Mouse (Mus musculus): Measurements from ENCODE around the gene Fam219a. TPM values are rescaled to one million over a fixed set of nuclear protein-coding genes. Genes with fewer than 3 reads are reported as not detected.

Fam219a gene
- polyA plus RNA-seq, 1 experiment, result 16.3 TPM

GRCm38 (mm10) chr4:41470051-41470683 lies 99.2 kb downstream of the Fam219a start:
- Histone ChIP-seq H3K27ac (ENCODE audit: insufficient read depth, low read length) (no peak overlapping the region), H3K4me1 (ENCODE audit: control insufficient read depth, insufficient read depth, insufficient read length) (peaks cover 4% of the 10 kb centered on the region; the same call in 1 of the 2 replicates), H3K36me3 (ENCODE audit: control insufficient read depth, insufficient read depth, low read length) (no peaks in the 10 kb centered on the region), H3K27me3 (ENCODE audit: control insufficient read depth, insufficient read depth, low read length) (no peaks in the 10 kb centered on the region), H3K4me3 (ENCODE audit: extremely low read depth, insufficient read depth, insufficient read length) (no peak overlapping the region)
- DNase-seq (ENCODE audit: low read depth in 1 of 2, low spot score in 2 of 2), result no peak
- no peak for TF ChIP-seq POLR2A (IDR thresholded peaks at IDR 0.05; ENCODE audit: low read depth, low read length)
- no peak for TF ChIP-seq CTCF (IDR thresholded peaks at IDR 0.05; ENCODE audit: extremely low read depth, insufficient read depth, insufficient read length, insufficient replicate concordance)
- 85% methylated on average over 7 of the region's 7 CpGs for WGBS

GRCm38 (mm10) chr4:41469199-41469598 lies 100.1 kb downstream of the Fam219a start:
- no peaks in the 10 kb centered on the region for H3K36me3 ChIP-seq (ENCODE audit: control insufficient read depth, insufficient read depth, low read length)
- no peaks in the 10 kb centered on the region for H3K27me3 ChIP-seq (ENCODE audit: control insufficient read depth, insufficient read depth, low read length)
- peaks cover 4% of the 10 kb centered on the region; the same call in 1 of the 2 replicates for H3K4me1 ChIP-seq (ENCODE audit: control insufficient read depth, insufficient read depth, insufficient read length)
- 52% methylated on average over 10 of the region's 10 CpGs for WGBS
- H3K27ac ChIP-seq (ENCODE audit: insufficient read depth, low read length), result no peak overlapping the region
- TF ChIP-seq POLR2A (IDR thresholded peaks at IDR 0.05; ENCODE audit: low read depth, low read length), result no peak
- H3K4me3 ChIP-seq (ENCODE audit: extremely low read depth, insufficient read depth, insufficient read length), result no peak overlapping the region
- DNase-seq (ENCODE audit: low read depth in 1 of 2, low spot score in 2 of 2), result no peak

GRCm38 (mm10) chr4:41468396-41469080 lies 100.8 kb downstream of the Fam219a start:
- Histone ChIP-seq H3K4me3 (ENCODE audit: extremely low read depth, insufficient read depth, insufficient read length) (no peak overlapping the region), H3K27me3 (ENCODE audit: control insufficient read depth, insufficient read depth, low read length) (no peaks in the 10 kb centered on the region), H3K36me3 (ENCODE audit: control insufficient read depth, insufficient read depth, low read length) (no peaks in the 10 kb centered on the region), H3K4me1 (ENCODE audit: control insufficient read depth, insufficient read depth, insufficient read length) (peaks cover 6% of the 10 kb centered on the region; the same call in 1 of the 2 replicates), H3K27ac (ENCODE audit: insufficient read depth, low read length) (no peak overlapping the region)
- DNase-seq (ENCODE audit: low read depth in 1 of 2, low spot score in 2 of 2), result peak in 1 of 2 experiments; percentile 27
- WGBS, result 50% methylated on average over 17 of the region's 17 CpGs
- no peak for TF ChIP-seq POLR2A (IDR thresholded peaks at IDR 0.05; ENCODE audit: low read depth, low read length)
- TF ChIP-seq CTCF (IDR thresholded peaks at IDR 0.05; ENCODE audit: extremely low read depth, insufficient read depth, insufficient read length, insufficient replicate concordance), result peak; percentile 18; the same call in 1 of the 2 replicates

Other genes with a start within 250 kb of the Fam219a start
- 13.3 and 18.5 TPM in 2 replicates for gene Ubap1, start 220.5 kb downstream of the Fam219a start, polyA plus RNA-seq (2012; rRNA removed)
- gene Kif24, start 104.7 kb downstream of the Fam219a start, polyA plus RNA-seq (2012; rRNA removed), result 1.6 and 1.8 TPM in 2 replicates
- gene Nudt2, start 104.4 kb downstream of the Fam219a start, polyA plus RNA-seq (2012; rRNA removed), result 4.1 and 4.3 TPM in 2 replicates
- gene AI464131, start 66.5 kb downstream of the Fam219a start, polyA plus RNA-seq (2012; rRNA removed), result 2.2 and 2.3 TPM in 2 replicates
- 0.15 and 0.16 TPM in 2 replicates for gene 1110017D15Rik, start 52.2 kb downstream of the Fam219a start, polyA plus RNA-seq (2012; rRNA removed)
- gene Dnaic1, start 237 bp upstream of the Fam219a start, polyA plus RNA-seq (2012; rRNA removed), result 0.25 and 0.95 TPM in 2 replicates
- 8.7 and 8.9 TPM in 2 replicates for gene Enho, start 70.8 kb upstream of the Fam219a start, polyA plus RNA-seq (2012; rRNA removed)
- 8.1 and 9.3 TPM in 2 replicates for gene Cntfr, start 127.6 kb upstream of the Fam219a start, polyA plus RNA-seq (2012; rRNA removed)
- 45.0 and 52.1 TPM in 2 replicates for gene Il11ra1, start 130.5 kb upstream of the Fam219a start, polyA plus RNA-seq (2012; rRNA removed)
- 32.8 and 46.9 TPM in 2 replicates for gene Rpp25l, start 144.0 kb upstream of the Fam219a start, polyA plus RNA-seq (2012; rRNA removed)
- gene Dctn3, start 153.6 kb upstream of the Fam219a start, polyA plus RNA-seq (2012; rRNA removed), result 25.4 and 25.5 TPM in 2 replicates
- gene Arid3c, start 161.6 kb upstream of the Fam219a start, polyA plus RNA-seq (2012; rRNA removed), result not detected in 2 replicates
- 67.1 and 91.0 TPM in 2 replicates for gene Galt, start 185.7 kb upstream of the Fam219a start, polyA plus RNA-seq (2012; rRNA removed)
- gene Sigmar1, start 186.6 kb upstream of the Fam219a start, polyA plus RNA-seq (2012; rRNA removed), result 48.3 and 51.1 TPM in 2 replicates
- gene Ccl27a, start 204.7 kb upstream of the Fam219a start, polyA plus RNA-seq (2012; rRNA removed), result 8.9 and 14.1 TPM in 2 replicates